Mouse (Mus musculus) stomach, embryonic 14.5 days (tissue): ENCODE data around the gene Ripor2. TPM values are rescaled to one million over a fixed set of nuclear protein-coding genes. Genes with fewer than 3 reads are reported as not detected.
A peak's percentile ranks its signal among the peaks of the same experiment; 100 is the strongest.

Experiments
- ATAC-seq: fragments of 200-750 bp; cut with Nextera tagmentation; 2 replicates; pipeline ENCODE4 v1.8.0; 2017; ENCODE audit warnings: low read depth, moderate TSS enrichment; ENCODE audit not compliant: insufficient number of reproducible peaks, insufficient read depth, low FRiP score
- H3K27ac ChIP-seq: fragments of 300-500 bp; sonication (generic); 2 replicates; pipeline ENCODE4 v1.5.1; 2014; ENCODE audit warnings: mild to moderate bottlenecking, low read length, moderate library complexity, mixed read lengths
- H3K27me3 ChIP-seq: fragments of 300-500 bp; sonication (generic); 2 replicates; pipeline ENCODE4 v1.6.1; 2014; ENCODE audit warnings: low read length, control low read depth, mixed read lengths; ENCODE audit not compliant: control insufficient read depth, insufficient read depth
- H3K36me3 ChIP-seq: fragments of 300-500 bp; sonication (generic); 2 replicates; pipeline ENCODE4 v1.6.1; 2014; ENCODE audit warnings: mild to moderate bottlenecking, control low read depth, low read length, moderate library complexity, mixed read lengths; ENCODE audit not compliant: control insufficient read depth, insufficient read depth
- H3K4me1 ChIP-seq: fragments of 300-500 bp; sonication (generic); 2 replicates; pipeline ENCODE4 v1.6.1; 2014; ENCODE audit warnings: low read length, control low read depth, mixed read lengths; ENCODE audit not compliant: control insufficient read depth, insufficient read depth
- H3K4me2 ChIP-seq: fragments of 300-500 bp; sonication (generic); replicated peaks from 2 replicates; pipeline ENCODE4 v1.6.1; 2014; ENCODE audit warnings: low read depth, low read length, control low read depth
- H3K4me3 ChIP-seq: fragments of 300-500 bp; sonication (generic); 2 replicates; pipeline ENCODE4 v1.5.1; 2014; ENCODE audit warnings: low read depth, low read length, control low read depth
- H3K9ac ChIP-seq: fragments of 300-500 bp; sonication (generic); replicated peaks from 2 replicates; pipeline ENCODE4 v1.6.1; 2014; ENCODE audit warnings: low read depth, mild to moderate bottlenecking, control low read depth, low read length, moderate library complexity, mixed read lengths
- H3K9me3 ChIP-seq: fragments of 300-500 bp; sonication (generic); 2 replicates; pipeline ENCODE4 v1.6.1; 2016; ENCODE audit warnings: low read depth, low read length, control low read depth; ENCODE audit not compliant: control insufficient read depth
- WGBS: fragments of 180-500 bp; shearing (Covaris S2); extraction: QIAGEN DNeasy Blood & Tissue Kit; methylation state at CpG from one replicate; pipeline ENCODE4 v1.1.7; 2014; 5-methylcytosine and 5-hydroxymethylcytosine counted together
- polyA plus RNA-seq: library from polyadenylated mRNA; unstranded; fragments of >200 nt; fragmentation: Nextera tagmentation; extraction: Ambion mirVana; gene quantifications from 2 replicates; pipeline ENCODE4 v1.2.1, GENCODE M21; 2014

Gene Ripor2
- polyA plus RNA-seq, 1 experiment from 2014 or later, result 2.3 TPM

DNA sequence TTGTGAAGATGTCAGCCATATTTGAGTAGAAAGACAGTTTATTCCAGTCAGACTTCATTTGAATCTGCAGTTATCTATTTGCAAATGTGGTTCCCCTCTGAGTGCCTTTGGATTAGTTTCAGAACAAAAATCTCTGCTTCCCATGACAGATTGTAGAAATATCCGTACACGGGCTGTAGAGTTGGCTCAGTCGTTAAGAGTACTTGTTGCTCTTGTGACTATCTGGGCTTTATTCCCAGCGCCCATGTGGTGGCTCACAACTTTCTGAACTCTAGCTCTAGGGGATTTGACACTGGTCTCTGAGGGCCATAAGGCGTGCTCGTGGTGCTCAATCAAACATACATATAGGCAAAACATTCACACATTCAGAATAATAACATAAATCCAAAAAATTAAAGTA lies 10.1 kb upstream of the Ripor2 start:
- Histone ChIP-seq H3K27ac (no peak overlapping the region), H3K4me3 (no peak overlapping the region), H3K27me3 (no peaks in the 10 kb centered on the region), H3K9me3 (no peaks in the 10 kb centered on the region), H3K4me2 (no peak overlapping the region), H3K9ac (no peak overlapping the region), H3K36me3 (no peaks in the 10 kb centered on the region), H3K4me1 (no peaks in the 10 kb centered on the region)
- 78% methylated on average over 6 of the region's 6 CpGs for WGBS
- ATAC-seq, result no peak

DNA sequence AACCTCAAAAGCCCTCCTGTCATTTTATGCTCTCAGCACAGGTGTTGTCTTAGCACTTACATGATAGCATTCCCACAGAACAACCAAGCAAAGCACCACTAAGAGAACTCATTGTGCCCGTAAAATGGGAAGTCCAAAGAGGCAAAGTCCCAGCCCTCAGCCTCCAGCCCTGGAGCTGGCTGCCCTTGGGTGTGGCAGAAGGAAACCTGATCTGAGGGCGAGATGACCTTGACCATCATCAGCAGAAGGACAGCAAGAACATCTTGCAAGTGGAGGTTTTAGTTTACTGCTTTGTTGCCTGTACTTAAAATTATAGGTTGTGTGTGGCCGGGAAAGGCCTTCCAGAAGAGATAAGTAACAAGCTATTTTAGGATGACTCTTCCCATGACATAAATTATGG lies 6.9 kb upstream of the Ripor2 start:
- Histone ChIP-seq H3K4me1 (no peaks in the 10 kb centered on the region), H3K9me3 (no peaks in the 10 kb centered on the region), H3K27ac (no peak overlapping the region), H3K27me3 (no peaks in the 10 kb centered on the region), H3K4me3 (no peak overlapping the region), H3K36me3 (no peaks in the 10 kb centered on the region), H3K4me2 (no peak overlapping the region), H3K9ac (no peak overlapping the region)
- 76% methylated on average over 3 of the region's 3 CpGs for WGBS
- ATAC-seq, result no peak

DNA sequence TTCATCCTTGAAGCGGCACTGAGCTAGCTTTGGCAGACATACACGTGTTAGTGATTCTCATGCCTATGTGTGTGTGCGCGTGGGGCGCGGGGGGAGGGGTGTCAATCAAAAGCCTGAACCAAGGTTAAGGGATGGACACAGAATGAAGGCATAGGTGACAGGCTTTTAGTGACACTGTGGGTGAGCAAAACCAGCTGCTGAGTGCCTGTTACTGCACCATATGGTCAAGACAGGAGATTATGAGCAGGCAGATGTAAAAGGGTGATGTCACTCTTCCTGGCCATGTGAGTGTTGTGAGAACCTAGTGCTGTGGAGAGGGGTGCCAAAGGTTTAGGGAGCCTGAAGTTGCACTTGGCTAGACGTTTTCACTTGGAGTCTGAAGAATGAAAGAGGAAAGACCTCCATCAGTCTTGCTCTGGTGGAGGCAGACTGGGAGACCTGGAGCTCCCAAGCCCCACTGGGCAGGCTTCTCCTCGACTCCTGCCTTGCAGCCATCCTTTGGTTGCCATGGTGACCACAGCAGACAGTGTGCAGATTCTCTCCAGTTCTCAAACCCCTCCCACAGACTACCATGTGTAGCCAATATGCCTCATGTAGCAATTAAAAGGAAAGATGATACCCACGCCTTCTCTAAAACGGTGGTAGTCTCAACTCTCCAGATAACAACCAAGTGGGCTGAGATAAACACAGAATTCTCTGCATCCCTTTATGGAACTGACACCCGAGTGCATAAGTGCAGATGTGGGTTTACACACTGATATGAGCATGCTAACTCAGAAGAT lies 5.5 kb upstream of the Ripor2 start:
- no peaks in the 10 kb centered on the region for H3K27me3 ChIP-seq
- no peak overlapping the region for H3K4me3 ChIP-seq
- WGBS, result 36% methylated on average over 11 of the region's 11 CpGs
- no peaks in the 10 kb centered on the region for H3K36me3 ChIP-seq
- no peaks in the 10 kb centered on the region for H3K4me1 ChIP-seq
- no peak overlapping the region for H3K9ac ChIP-seq
- peak; percentile 74 for ATAC-seq
- peak overlapping the region; percentile 44; the same call in 1 of the 2 replicates for H3K27ac ChIP-seq
- no peak overlapping the region for H3K4me2 ChIP-seq
- H3K9me3 ChIP-seq, result no peaks in the 10 kb centered on the region

DNA sequence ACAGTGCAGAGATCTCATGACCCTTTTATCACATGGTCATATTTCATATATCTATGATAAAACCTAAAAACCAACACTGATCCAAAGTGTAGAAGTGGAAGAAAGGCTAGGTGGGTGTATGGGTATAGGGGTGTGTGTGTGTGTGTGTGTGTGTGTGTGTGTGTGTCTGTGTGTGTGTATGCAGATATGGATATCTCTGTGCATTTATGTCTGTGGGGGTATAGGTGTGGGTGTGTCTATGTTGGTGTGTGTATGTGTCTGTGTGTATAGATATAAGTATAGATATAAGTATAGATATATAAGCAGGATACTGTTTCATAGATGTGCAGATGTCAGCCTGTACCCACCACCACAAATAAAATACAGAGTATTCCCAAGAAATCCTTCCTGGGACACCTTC lies 3.7 kb upstream of the Ripor2 start:
- H3K4me3 ChIP-seq, result no peak overlapping the region
- H3K9ac ChIP-seq, result no peak overlapping the region
- no peak overlapping the region for H3K4me2 ChIP-seq
- ATAC-seq, result no peak
- no peaks in the 10 kb centered on the region for H3K9me3 ChIP-seq
- H3K27ac ChIP-seq, result no peak overlapping the region
- no peaks in the 10 kb centered on the region for H3K36me3 ChIP-seq
- H3K4me1 ChIP-seq, result no peaks in the 10 kb centered on the region
- H3K27me3 ChIP-seq, result no peaks in the 10 kb centered on the region

DNA sequence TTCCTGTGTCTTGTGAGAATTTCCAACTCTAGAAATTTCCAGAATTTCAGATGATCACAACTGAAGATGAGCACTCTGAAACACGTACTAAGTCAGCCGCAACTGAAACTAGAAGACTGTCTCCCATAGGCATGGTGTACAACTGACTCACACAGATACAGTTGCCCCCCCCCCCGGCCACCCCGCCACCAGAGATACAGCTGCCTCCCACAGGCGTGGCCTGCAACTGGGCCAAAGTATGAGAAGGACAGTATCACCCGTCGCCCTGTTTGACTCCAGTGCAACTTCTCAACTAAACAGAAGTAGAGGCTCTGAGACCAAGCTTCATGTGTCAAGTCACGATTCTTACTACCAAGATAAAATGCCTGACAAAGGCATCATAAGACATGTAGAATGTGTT lies 1.2 kb upstream of the Ripor2 start:
- H3K27ac ChIP-seq, result no peak overlapping the region
- ATAC-seq, result no peak
- no peaks in the 10 kb centered on the region for H3K36me3 ChIP-seq
- no peaks in the 10 kb centered on the region for H3K27me3 ChIP-seq
- H3K4me1 ChIP-seq, result no peaks in the 10 kb centered on the region
- no peak overlapping the region for H3K9ac ChIP-seq
- H3K4me2 ChIP-seq, result no peak overlapping the region
- H3K4me3 ChIP-seq, result no peak overlapping the region
- 82% methylated on average over 8 of the region's 8 CpGs for WGBS
- no peaks in the 10 kb centered on the region for H3K9me3 ChIP-seq

DNA sequence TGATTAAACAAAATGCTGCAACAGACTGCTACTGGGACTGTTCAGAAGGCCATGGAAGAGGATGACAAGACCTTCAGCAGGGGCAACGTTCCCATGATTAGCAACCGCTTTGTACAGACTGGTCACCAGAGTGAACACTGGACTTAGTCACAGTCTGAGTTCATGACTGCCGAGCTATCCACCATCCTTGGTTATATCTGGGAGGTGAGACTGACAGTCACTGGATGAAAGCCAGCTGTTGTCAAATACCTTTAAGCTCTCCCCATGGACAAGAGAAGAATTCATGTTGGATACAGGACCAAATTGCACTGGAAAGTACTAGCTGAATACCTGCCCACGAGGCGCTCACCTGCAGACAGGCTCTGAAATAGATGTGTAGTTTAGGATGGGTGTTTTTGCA lies 2.4 kb downstream of the Ripor2 start:
- Histone ChIP-seq H3K4me2 (no peak overlapping the region), H3K9me3 (no peaks in the 10 kb centered on the region), H3K27ac (no peak overlapping the region), H3K4me1 (no peaks in the 10 kb centered on the region), H3K36me3 (no peaks in the 10 kb centered on the region), H3K27me3 (no peaks in the 10 kb centered on the region), H3K4me3 (no peak overlapping the region), H3K9ac (no peak overlapping the region)
- no peak for ATAC-seq
- 81% methylated on average over 5 of the region's 5 CpGs for WGBS

DNA sequence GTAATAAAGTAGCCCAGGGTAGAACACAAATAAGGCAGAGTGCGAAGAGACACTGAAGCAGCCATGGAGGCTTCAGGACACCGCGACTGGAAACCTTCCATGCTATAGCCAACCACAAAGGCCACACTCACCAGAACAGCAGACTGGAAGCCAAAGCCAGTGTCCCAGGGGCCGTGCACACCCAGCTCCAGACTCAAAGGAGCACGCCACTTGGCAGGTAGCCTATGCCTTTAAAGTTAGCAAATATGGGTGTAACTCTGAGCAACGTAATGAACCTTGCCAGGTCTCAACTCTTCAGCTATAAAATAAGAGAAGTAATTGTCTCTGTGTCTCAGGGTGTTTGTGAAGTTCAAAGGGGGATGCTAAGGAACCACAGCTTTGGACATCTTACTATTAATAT lies 2.9 kb downstream of the Ripor2 start:
- no peaks in the 10 kb centered on the region for H3K27me3 ChIP-seq
- no peak overlapping the region for H3K4me3 ChIP-seq
- WGBS, result 82% methylated on average over 6 of the region's 6 CpGs
- H3K36me3 ChIP-seq, result no peaks in the 10 kb centered on the region
- no peak overlapping the region for H3K27ac ChIP-seq
- ATAC-seq, result no peak
- no peaks in the 10 kb centered on the region for H3K9me3 ChIP-seq
- no peak overlapping the region for H3K9ac ChIP-seq
- H3K4me1 ChIP-seq, result no peaks in the 10 kb centered on the region
- no peak overlapping the region for H3K4me2 ChIP-seq

DNA sequence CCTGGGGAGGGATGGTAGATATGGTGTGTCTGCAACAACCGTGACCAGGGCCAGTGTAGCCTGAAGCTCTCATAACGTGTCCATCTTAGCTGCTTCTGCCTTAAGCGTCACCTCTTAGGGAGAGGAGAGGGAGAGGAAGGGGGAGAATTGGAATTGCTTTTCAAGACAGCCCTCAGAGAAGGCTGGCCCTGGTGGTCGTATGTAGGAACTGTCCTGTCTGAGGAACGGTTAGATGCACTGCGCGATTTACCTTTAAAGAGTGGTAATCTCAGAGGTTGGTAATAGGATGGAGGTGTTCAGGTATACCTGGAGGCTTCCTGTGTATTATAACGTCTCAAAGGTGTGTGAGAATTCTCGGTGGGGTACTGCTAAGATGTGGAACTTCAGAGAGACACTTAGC lies 3.4 kb downstream of the Ripor2 start:
- H3K27me3 ChIP-seq, result no peaks in the 10 kb centered on the region
- ATAC-seq, result no peak
- H3K4me1 ChIP-seq, result no peaks in the 10 kb centered on the region
- H3K4me3 ChIP-seq, result no peak overlapping the region
- 57% methylated on average over 9 of the region's 9 CpGs for WGBS
- no peak overlapping the region for H3K27ac ChIP-seq
- no peaks in the 10 kb centered on the region for H3K36me3 ChIP-seq
- H3K9me3 ChIP-seq, result no peaks in the 10 kb centered on the region
- no peak overlapping the region for H3K4me2 ChIP-seq
- H3K9ac ChIP-seq, result no peak overlapping the region
